Mouse (Mus musculus) midbrain, embryonic 12.5 days (tissue): ENCODE measurements around the gene Unc5cl. TPM values are rescaled to one million over a fixed set of nuclear protein-coding genes. Genes with fewer than 3 reads are reported as not detected.

Experiments
- ATAC-seq: fragments of 200-750 bp; cut with Nextera tagmentation; 2 replicates; pipeline ENCODE4 v1.8.0; 2017; ENCODE audit warnings: low read depth, moderate TSS enrichment, moderate library complexity; ENCODE audit not compliant: low FRiP score
- H3K27ac ChIP-seq: fragments of 300-500 bp; sonication (generic); replicated peaks from 2 replicates; pipeline ENCODE4 v1.5.1; 2016; ENCODE audit warnings: mild to moderate bottlenecking
- H3K27me3 ChIP-seq: fragments of 300-500 bp; sonication (generic); 2 replicates; pipeline ENCODE4 v1.6.1; 2016; ENCODE audit warnings: mild to moderate bottlenecking
- H3K36me3 ChIP-seq: fragments of 300-500 bp; sonication (generic); 2 replicates; pipeline ENCODE4 v1.6.1; 2016
- H3K4me1 ChIP-seq: fragments of 300-500 bp; sonication (generic); 2 replicates; pipeline ENCODE4 v1.6.1; 2016
- H3K4me2 ChIP-seq: fragments of 300-500 bp; sonication (generic); replicated peaks from 2 replicates; pipeline ENCODE4 v1.6.1; 2016; ENCODE audit warnings: mild to moderate bottlenecking, moderate library complexity
- H3K4me3 ChIP-seq: fragments of 300-500 bp; sonication (generic); 2 replicates; pipeline ENCODE4 v1.5.1; 2016; ENCODE audit warnings: mild to moderate bottlenecking
- H3K9ac ChIP-seq: fragments of 300-500 bp; sonication (generic); replicated peaks from 2 replicates; pipeline ENCODE4 v1.6.1; 2016; ENCODE audit warnings: mild to moderate bottlenecking, moderate library complexity
- H3K9me3 ChIP-seq: fragments of 300-500 bp; sonication (generic); 2 replicates; pipeline ENCODE4 v1.6.1; 2016; ENCODE audit warnings: mild to moderate bottlenecking
- WGBS: fragments of 180-500 bp; shearing (Covaris S2); methylation state at CpG from one replicate; pipeline ENCODE4 v1.1.7; 2016; 5-methylcytosine and 5-hydroxymethylcytosine counted together
- polyA plus RNA-seq: library from polyadenylated mRNA; unstranded; fragments of >200 nt; fragmentation: Nextera tagmentation; extraction: Ambion mirVana; gene quantifications from 2 replicates; pipeline ENCODE4 v1.2.1, GENCODE M21; 2016

Gene Unc5cl
- polyA plus RNA-seq, 1 experiment from 2014 or later = 0.22 TPM

DNA sequence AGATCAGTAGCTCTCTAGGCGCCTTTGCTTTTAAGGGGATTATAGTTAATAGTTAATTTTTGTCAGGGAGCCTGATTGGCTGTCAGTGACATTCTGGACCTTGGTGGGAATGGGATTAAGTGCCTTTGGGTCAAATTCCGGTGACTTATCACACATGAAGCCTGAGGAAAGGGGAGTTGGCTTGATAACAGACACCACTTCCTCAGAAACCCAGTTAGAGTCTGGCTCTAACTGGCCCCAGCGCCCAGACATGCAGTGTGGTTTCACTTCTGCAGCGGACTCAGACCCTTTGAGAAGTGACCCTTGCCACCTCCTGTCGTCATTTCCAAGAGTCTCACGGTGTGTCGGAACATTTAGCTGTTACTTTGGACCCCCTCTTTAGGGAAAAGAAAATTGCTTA is 36.5 kb upstream of the Unc5cl start:
- 85% methylated on average over 7 of the region's 7 CpGs for WGBS
- no peak for ATAC-seq
- H3K9me3 ChIP-seq = no peaks in the 10 kb centered on the region
- no peaks in the 10 kb centered on the region for H3K27me3 ChIP-seq
- H3K4me2 ChIP-seq = no peak overlapping the region
- H3K9ac ChIP-seq = no peak overlapping the region
- H3K27ac ChIP-seq = no peak overlapping the region
- no peaks in the 10 kb centered on the region for H3K4me1 ChIP-seq
- H3K36me3 ChIP-seq = peaks cover 37% of the 10 kb centered on the region
- no peak overlapping the region for H3K4me3 ChIP-seq

DNA sequence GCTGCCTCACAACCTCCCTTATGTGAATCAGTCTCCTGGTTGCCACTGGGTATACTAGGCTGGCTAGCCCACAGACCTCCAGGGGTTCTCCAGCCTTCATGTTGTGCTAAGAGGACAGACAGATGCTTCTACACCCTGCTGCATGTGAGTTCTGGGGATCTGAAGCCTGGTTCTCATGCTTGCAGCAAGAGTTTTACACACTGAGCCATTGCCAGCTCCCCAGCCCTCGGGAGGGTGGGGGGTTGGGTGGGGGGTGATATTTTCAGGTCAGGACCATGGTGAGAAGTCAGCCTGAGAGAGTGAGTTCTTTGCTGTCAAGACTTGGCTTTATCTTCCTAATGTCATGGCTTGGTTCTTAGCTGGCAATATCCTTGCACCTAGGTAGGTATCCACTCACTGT is 35.9 kb upstream of the Unc5cl start:
- Histone ChIP-seq H3K9me3 (no peaks in the 10 kb centered on the region), H3K4me1 (no peaks in the 10 kb centered on the region), H3K36me3 (peaks cover 33% of the 10 kb centered on the region), H3K9ac (no peak overlapping the region), H3K4me3 (no peak overlapping the region), H3K27ac (no peak overlapping the region), H3K27me3 (no peaks in the 10 kb centered on the region), H3K4me2 (no peak overlapping the region)
- 83% methylated on average over 1 of the region's 1 CpGs for WGBS
- no peak for ATAC-seq

DNA sequence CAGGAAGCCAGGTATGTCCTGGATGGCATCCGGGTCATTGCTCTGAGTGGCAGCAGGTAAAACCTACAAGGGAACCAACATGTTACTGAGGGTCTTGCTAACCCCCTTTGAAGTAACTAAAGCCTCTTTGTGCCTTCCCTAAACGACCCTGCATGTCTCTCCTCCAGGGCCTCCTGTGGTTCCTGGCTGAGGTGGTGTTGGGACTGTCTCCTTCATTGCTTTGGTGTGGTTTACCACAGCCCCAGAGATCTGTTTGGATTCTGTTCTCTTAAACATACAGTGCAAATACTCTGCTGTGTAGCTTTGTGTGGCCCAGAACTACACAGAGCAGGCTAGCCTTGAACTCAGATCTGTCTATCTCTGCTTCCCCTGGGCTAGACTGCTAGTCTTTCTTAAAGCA is 35.1 kb upstream of the Unc5cl start:
- Histone ChIP-seq H3K27me3 (no peaks in the 10 kb centered on the region), H3K4me1 (no peaks in the 10 kb centered on the region), H3K9ac (no peak overlapping the region), H3K27ac (no peak overlapping the region), H3K4me2 (no peak overlapping the region), H3K4me3 (no peak overlapping the region), H3K9me3 (no peaks in the 10 kb centered on the region), H3K36me3 (peaks cover 25% of the 10 kb centered on the region)
- ATAC-seq = no peak
- 81% methylated on average over 2 of the region's 2 CpGs for WGBS

DNA sequence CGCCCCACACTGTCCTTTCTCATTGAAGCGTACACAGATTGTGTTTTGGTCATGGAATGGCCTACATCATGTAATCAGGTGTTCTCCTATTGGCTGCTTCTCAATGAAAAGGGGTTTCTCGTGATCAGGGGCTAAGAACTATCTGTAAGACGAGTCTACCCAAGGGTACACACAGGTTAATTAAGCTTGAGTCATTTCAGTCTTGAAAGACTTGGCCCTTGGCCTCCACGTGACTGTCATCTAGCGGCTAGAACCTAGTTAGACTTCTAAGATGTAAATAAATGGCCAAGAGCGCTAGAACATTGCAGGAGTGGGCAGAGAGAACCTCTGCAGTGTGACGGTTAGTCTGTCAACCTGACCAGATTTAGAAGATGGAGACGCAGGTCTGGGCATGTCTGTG is 30.5 kb upstream of the Unc5cl start:
- no peak overlapping the region for H3K4me2 ChIP-seq
- 88% methylated on average over 9 of the region's 9 CpGs for WGBS
- H3K4me1 ChIP-seq = peaks cover 10% of the 10 kb centered on the region
- no peaks in the 10 kb centered on the region for H3K27me3 ChIP-seq
- no peak overlapping the region for H3K27ac ChIP-seq
- no peak overlapping the region for H3K4me3 ChIP-seq
- no peaks in the 10 kb centered on the region for H3K9me3 ChIP-seq
- H3K36me3 ChIP-seq = no peaks in the 10 kb centered on the region
- H3K9ac ChIP-seq = no peak overlapping the region
- ATAC-seq = no peak

DNA sequence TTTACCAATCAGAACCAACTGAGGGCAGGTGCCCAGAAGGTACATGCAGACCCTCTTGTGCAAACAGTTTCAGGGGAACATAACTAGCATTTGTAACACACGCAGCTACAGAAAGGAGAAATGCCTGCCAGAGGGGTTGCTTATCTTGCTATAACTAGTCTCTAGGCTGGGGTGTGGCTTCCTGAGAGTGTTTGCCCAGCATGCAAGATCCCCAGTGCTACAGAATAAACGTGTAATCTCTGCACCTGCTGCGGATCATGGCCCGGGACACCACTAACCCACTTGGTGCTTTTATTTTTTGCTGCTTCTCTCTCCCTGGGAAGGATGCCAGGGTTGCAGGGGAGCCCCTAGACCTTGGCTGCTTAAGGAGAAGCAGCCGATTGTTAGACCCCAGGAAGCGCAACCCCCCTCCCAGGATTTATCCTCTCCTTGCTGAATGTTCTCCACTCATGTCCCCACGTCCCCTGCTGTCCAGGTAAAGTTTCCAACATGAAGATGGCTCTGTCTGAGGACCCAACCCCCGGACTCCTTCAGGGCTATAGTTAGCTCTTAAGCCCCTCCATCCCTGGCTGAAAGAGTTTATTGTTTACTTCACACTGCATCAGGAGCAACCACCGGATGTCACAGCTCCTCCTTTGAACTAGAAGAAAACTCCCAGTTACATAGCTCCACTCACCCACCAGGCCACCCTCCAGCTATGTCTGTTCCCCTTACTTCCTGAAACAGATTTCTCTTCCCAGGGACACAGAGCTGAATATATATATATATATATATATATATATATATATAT is 28.7 kb upstream of the Unc5cl start:
- H3K9ac ChIP-seq = no peak overlapping the region
- no peaks in the 10 kb centered on the region for H3K9me3 ChIP-seq
- H3K4me2 ChIP-seq = no peak overlapping the region
- H3K4me3 ChIP-seq = no peak overlapping the region
- ATAC-seq = no peak
- 54% methylated on average over 9 of the region's 9 CpGs for WGBS
- H3K27me3 ChIP-seq = no peaks in the 10 kb centered on the region
- H3K4me1 ChIP-seq = peaks cover 10% of the 10 kb centered on the region
- H3K36me3 ChIP-seq = no peaks in the 10 kb centered on the region
- H3K27ac ChIP-seq = no peak overlapping the region

DNA sequence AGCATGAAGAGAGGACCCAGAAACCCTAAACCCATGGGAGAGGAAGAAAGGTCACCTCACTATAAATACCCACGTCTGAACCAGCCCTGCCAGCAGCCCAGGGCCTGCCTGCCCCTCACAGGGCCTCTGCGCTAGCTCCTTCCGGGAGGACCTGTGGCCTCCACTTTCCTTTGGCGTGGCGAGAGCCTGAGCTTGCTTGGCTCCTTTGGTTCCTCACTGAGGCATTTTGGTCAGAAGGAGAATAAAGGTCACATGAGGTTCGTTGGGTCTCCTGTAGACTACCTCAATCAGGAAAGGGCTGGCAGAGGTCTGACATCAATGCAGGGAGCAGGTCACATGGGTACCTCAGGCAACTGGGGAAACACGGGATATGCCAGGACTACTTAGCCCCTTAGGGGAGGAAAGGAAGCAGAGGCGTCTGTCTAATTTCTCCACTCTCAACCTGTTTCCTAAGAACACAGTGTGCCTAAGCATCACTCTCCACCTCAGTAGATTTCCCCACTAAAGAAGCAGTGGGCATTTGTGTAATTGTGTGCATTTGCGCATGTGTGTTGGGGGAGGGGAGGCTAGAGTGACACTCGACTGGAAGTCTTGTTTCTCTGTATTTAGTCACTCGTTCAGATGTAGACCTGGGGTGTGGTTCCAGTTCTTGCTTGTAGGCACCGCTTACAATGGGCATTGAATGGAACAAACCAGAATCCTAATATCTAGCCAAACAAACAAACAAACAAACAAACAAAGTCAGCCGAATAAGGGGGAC is 27.5 kb upstream of the Unc5cl start:
- H3K4me2 ChIP-seq = no peak overlapping the region
- no peaks in the 10 kb centered on the region for H3K27me3 ChIP-seq
- H3K9me3 ChIP-seq = no peaks in the 10 kb centered on the region
- ATAC-seq = no peak
- peaks cover 10% of the 10 kb centered on the region for H3K4me1 ChIP-seq
- no peaks in the 10 kb centered on the region for H3K36me3 ChIP-seq
- H3K4me3 ChIP-seq = no peak overlapping the region
- 77% methylated on average over 13 of the region's 13 CpGs for WGBS
- no peak overlapping the region for H3K27ac ChIP-seq
- no peak overlapping the region for H3K9ac ChIP-seq

DNA sequence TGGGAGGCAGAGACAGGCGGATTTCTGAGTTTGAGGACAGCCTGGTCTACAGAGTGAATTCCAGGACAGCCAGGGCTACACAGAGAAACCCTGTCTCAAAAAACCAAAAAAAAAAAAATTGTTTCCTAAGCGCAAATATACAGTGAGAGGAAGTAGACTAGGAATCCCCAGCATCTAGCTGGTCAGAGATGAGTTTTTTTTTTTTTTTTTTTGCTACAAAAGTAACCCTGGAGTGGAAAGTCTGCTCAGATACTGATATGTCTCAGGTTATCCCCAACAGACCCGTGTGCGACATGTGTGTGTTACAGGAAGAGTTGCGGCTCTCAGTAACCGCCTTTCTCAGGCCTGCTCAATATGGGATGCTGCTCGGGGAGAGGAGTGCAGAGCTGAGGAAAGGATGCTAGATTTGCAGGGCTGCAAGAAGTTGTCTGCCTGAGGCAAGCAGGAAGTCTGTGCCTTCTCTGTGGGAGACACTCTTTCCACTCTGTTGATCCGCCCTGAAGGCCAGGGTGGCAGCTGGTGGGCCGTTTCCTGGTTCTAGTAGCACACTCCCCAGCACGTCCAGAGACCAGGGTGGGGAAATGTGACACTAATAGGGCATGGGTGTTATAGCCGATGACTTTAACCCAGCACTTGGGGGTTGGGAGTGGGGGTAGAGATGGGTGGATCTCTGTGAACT is 26.7 kb upstream of the Unc5cl start:
- Histone ChIP-seq H3K4me3 (no peak overlapping the region), H3K9me3 (no peaks in the 10 kb centered on the region), H3K27me3 (no peaks in the 10 kb centered on the region), H3K9ac (no peak overlapping the region), H3K4me2 (no peak overlapping the region), H3K36me3 (no peaks in the 10 kb centered on the region), H3K4me1 (peaks cover 10% of the 10 kb centered on the region), H3K27ac (no peak overlapping the region)
- no peak for ATAC-seq
- 74% methylated on average over 11 of the region's 11 CpGs for WGBS

DNA sequence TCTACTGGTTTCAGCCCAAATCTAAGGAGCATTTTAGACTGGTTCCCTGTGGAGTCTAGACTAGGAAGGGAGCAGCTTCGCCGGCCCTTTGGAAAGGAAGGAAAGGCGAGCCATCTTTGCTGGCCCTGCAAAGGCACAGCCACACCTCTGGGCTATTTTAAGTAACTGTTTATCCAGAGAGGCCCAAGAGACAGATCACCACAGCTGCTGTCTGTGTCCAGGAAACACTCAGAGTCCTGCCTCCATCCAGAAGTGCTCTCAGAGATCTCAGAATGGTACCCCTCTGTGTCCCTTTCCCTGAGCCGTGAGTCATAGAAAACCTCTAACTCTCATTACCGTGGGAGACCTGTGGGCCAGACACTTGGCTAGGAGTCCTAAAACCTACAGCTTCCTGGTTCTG is 24.3 kb upstream of the Unc5cl start:
- Histone ChIP-seq H3K9me3 (no peaks in the 10 kb centered on the region), H3K4me3 (no peak overlapping the region), H3K27ac (no peak overlapping the region), H3K27me3 (no peaks in the 10 kb centered on the region), H3K4me1 (peaks cover 10% of the 10 kb centered on the region), H3K4me2 (no peak overlapping the region), H3K36me3 (no peaks in the 10 kb centered on the region), H3K9ac (no peak overlapping the region)
- WGBS = 62% methylated on average over 5 of the region's 5 CpGs
- no peak for ATAC-seq

DNA sequence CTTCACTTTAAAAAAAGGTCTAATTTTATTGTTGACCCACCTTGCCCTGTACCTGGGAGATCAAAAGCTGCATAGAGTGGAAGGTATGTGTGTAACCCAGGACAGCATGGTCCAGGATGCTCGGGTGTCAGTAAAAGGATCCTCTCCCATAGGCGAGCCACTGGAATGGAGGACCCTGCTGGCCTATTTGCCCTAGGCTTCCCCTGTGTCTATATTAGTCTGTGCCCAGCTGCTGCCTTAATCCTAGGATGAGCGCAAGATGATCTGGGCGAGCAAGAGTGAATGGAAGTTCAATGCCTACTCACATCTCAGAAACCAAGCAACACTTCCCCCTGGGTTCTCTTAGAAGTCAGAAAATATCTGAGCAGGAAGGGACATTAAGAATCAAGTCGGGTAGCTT is 23.6 kb upstream of the Unc5cl start:
- WGBS = 65% methylated on average over 5 of the region's 5 CpGs
- no peak for ATAC-seq

DNA sequence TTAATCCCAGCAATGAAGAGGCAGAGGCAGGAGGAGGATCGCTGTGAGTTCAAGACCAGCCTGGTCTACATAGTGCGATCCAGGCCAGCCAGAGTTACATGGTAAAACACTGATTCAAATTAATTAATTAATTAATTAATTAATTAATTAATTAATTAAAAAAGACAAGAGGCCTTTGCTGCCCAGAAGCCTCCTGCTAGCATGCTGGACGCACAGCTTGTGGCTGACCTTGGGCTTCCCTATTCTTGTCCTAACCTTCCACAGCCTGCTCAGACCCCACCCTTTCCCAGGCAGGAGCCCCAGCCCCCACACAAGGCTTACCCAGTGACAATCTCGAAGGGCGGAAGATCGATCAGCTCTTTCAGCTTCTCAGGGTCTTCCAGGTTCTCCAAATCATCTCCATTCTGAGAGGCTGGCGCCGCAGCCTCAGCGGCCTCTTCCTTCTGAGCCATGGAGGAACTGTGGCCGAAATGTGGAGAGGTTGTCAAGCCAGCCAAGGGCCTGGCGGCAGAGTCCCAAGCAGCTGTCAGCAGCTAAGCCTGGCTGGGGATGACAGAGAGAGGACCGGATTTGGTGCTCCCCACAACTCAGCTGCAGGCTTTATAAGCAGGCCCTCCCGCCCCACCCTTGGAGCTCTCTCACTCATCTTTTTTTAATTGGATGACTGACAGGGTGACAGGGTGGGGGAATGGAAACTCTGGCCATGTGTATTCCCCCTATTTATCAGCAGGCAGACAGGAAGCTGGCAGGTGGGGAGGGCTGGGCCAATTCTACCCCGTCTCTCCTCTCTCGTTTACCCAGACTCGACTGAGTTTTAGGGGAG is 22.3 kb upstream of the Unc5cl start, which contains the start of gene Apobec2:
TSS of gene Apobec2 (minus strand) at position 773 of the 823 bp plus-strand sequence.
- H3K36me3 ChIP-seq = no peaks in the 10 kb centered on the region
- no peak within 1 kb of the TSS for H3K9ac ChIP-seq
- 0 out of 2 replicates have a peak within 1 kb of the TSS, but pooled peaks have one; percentile 2 for H3K27ac ChIP-seq
- no peak within 1 kb of the TSS for H3K4me2 ChIP-seq
- H3K27me3 ChIP-seq = no peaks in the 10 kb centered on the region
- no peaks in the 10 kb centered on the region for H3K9me3 ChIP-seq
- 65% methylated on average over 16 of the region's 16 CpGs for WGBS
- H3K4me3 ChIP-seq = no peak within 1 kb of the TSS
- no peak for ATAC-seq
- peaks cover 4% of the 10 kb centered on the region for H3K4me1 ChIP-seq

More for the DNA sequence above, 23.6 kb upstream of the Unc5cl start:
- Histone ChIP-seq H3K4me2 (no peak overlapping the region), H3K4me1 (peaks cover 5% of the 10 kb centered on the region), H3K36me3 (no peaks in the 10 kb centered on the region), H3K9ac (no peak overlapping the region), H3K4me3 (no peak overlapping the region), H3K27ac (no peak overlapping the region), H3K9me3 (no peaks in the 10 kb centered on the region), H3K27me3 (no peaks in the 10 kb centered on the region)

DNA sequence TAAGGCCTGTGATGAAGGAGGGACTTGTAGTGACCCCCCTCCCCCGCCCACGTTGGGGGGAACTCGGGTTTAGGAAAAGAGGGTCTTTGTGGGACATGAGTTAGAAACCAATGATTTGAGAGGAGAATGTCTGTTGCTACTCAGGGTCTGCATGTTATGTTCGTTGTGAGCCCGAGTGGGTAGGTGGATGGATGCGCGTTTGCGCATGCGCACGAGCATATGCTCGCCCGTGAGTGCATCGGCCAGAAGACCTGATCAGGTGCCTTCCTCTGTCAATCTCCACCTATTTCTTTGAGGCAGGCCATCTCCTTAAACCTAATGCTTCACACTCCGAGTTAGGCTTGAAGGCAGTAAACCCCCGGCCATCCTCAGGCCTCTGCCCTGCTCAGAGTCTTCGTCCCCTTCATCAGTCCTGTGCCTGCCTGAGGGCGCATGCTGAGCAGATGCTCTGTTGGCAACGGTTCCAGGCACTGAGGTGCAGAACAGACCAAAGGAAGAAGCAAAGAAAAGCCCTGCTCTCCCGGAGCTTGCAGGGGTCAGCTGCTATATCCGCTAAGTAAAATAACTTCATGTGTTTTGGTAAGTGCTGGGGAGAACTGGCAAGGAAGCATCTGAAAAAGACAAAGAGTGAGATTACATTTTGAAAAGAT is 21.6 kb upstream of the Unc5cl start:
- H3K4me1 ChIP-seq = peaks cover 11% of the 10 kb centered on the region

More for the DNA sequence above, 21.6 kb upstream of the Unc5cl start:
- no peak overlapping the region for H3K4me3 ChIP-seq
- WGBS = 83% methylated on average over 20 of the region's 20 CpGs
- ATAC-seq = no peak
- H3K9me3 ChIP-seq = no peaks in the 10 kb centered on the region
- no peaks in the 10 kb centered on the region for H3K27me3 ChIP-seq
- no peaks in the 10 kb centered on the region for H3K36me3 ChIP-seq
- H3K27ac ChIP-seq = 0 out of 2 replicates have a peak overlapping the region, but pooled peaks have one; percentile 2
- H3K9ac ChIP-seq = no peak overlapping the region
- H3K4me2 ChIP-seq = no peak overlapping the region
